ENCODE assay signal across 21 mouse cellular contexts in the genomic region with DNA sequence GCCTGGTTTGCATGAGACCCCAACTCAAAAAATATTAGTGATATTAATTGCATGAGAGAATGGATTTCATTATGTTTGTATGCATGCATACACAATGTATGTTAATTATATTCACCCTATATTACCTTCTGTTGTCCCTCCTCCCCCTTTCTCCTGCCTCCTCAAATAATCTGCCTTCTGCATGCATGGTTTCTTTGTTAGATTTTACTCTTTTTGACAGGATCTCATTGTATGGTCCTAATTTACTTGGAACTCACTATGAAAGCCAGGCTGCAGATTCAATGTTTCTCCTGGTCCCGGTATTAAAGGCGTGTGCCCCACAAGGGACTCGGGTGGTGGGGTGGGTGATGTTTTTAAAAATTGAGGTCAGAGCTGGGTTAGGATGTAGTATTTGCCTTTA. TPM values are rescaled to one million over a fixed set of nuclear protein-coding genes. Genes with fewer than 3 reads are reported as not detected.
DNase-seq lines count a peak whose midpoint lies in the region; ATAC-seq and TF ChIP-seq lines count a peak whose summit lies in the region.
"Had no signal": no experiment of that assay in that cellular context is flagged by ENCODE, and none has a peak within 500 bp of the region (broad histone marks: within the 10 kb centered on the region; RNA-seq: fewer than 3 reads in every experiment).

No protein-coding gene starts in this region.

- no peak for TF ChIP-seq EP300 in liver, postnatal 0 days (IDR thresholded peaks at IDR 0.05; ENCODE audit: low read depth)
- no peak for TF ChIP-seq EP300 in liver, embryonic 14.5 days (IDR thresholded peaks at IDR 0.05; ENCODE audit: low read depth)

- peak overlapping the region; percentile 74 for H3K27ac ChIP-seq in liver, embryonic 12.5 days
- H3K27ac ChIP-seq in liver, postnatal 0 days (ENCODE audit: low read depth), result no peak overlapping the region
- H3K27ac ChIP-seq in liver, embryonic 14.5 days, result no peak overlapping the region
- H3K27ac ChIP-seq in liver, embryonic 11.5 days (ENCODE audit: low read depth, low read length), result no peak overlapping the region
- H3K27ac ChIP-seq: embryonic facial prominence, embryonic 10.5 days; embryonic facial prominence, embryonic 12.5 days; forebrain, embryonic 13.5 days; forebrain, embryonic 15.5 days had no signal

- TF ChIP-seq CTCF in liver, postnatal 0 days (IDR thresholded peaks at IDR 0.05; ENCODE audit: low read depth), result no peak
- no peak for TF ChIP-seq CTCF in liver, embryonic 14.5 days (IDR thresholded peaks at IDR 0.05; ENCODE audit: low read depth)

- H3K9me3 ChIP-seq in liver, embryonic 12.5 days (replicated peaks), result no peaks in the 10 kb centered on the region
- no peaks in the 10 kb centered on the region for H3K9me3 ChIP-seq in liver, postnatal 0 days (ENCODE audit: low read length)
- H3K9me3 ChIP-seq in liver, embryonic 14.5 days (ENCODE audit: control insufficient read depth, low read length), result no peaks in the 10 kb centered on the region
- H3K9me3 ChIP-seq in liver, embryonic 11.5 days (ENCODE audit: control insufficient read depth, low read length), result no peaks in the 10 kb centered on the region
- H3K9me3 ChIP-seq: embryonic facial prominence, embryonic 10.5 days; embryonic facial prominence, embryonic 12.5 days; forebrain, embryonic 13.5 days; forebrain, embryonic 15.5 days had no signal

- ATAC-seq in liver, embryonic 12.5 days, result no peak
- ATAC-seq in liver, postnatal 0 days, result no peak
- ATAC-seq in liver, embryonic 14.5 days (ENCODE audit: insufficient read depth), result no peak
- no peak for ATAC-seq in liver, embryonic 11.5 days (replicated peaks; ENCODE audit: low FRiP score)
- ATAC-seq: activated CD4-positive, CD25-positive, alpha-beta regulatory T cell, adult 4 months; forebrain, embryonic 13.5 days; forebrain, embryonic 15.5 days; Patski had no signal

- peak overlapping the region; percentile 28; the same call in 1 of the 2 replicates for H3K4me2 ChIP-seq in liver, embryonic 12.5 days
- H3K4me2 ChIP-seq in liver, postnatal 0 days (ENCODE audit: low read depth, low read length), result no peak overlapping the region
- H3K4me2 ChIP-seq in liver, embryonic 14.5 days (ENCODE audit: low read depth), result peak overlapping the region; percentile 1; the same call in 1 of the 2 replicates
- no peak overlapping the region for H3K4me2 ChIP-seq in liver, embryonic 11.5 days
- H3K4me2 ChIP-seq: embryonic facial prominence, embryonic 12.5 days; forebrain, embryonic 13.5 days; forebrain, embryonic 15.5 days had no signal

- H3K36me3 ChIP-seq in liver, embryonic 12.5 days, result peaks cover 10% of the 10 kb centered on the region
- peaks cover 8% of the 10 kb centered on the region; the same call in 1 of the 2 replicates for H3K36me3 ChIP-seq in liver, postnatal 0 days (replicated peaks; ENCODE audit: insufficient read depth, low read length)
- no peaks in the 10 kb centered on the region; the same call in none of the 2 replicates for H3K36me3 ChIP-seq in liver, embryonic 14.5 days (replicated peaks; ENCODE audit: control insufficient read depth, insufficient read depth, low read depth)
- H3K36me3 ChIP-seq in liver, embryonic 11.5 days (ENCODE audit: control insufficient read depth, insufficient read depth, low read length), result no peaks in the 10 kb centered on the region
- H3K36me3 ChIP-seq: forebrain, embryonic 15.5 days had no signal

- DNase-seq in liver, postnatal 0 days, result no peak
- DNase-seq in liver, embryonic 14.5 days (ENCODE audit: low read depth in 3 of 3, low spot score in 3 of 3), result no peak
- no peak for DNase-seq in liver, embryonic 11.5 days (ENCODE audit: low spot score)
- DNase-seq in retina, embryonic 14.5 days (ENCODE audit: low spot score), result peak; percentile 63
- DNase-seq in layer of hippocampus, adult 9-10 months (ENCODE audit: low spot score), result no peak
- DNase-seq in spleen, postnatal 10 days (ENCODE audit: low spot score in 2 of 2), result no peak
- DNase-seq: adrenal gland, adult 8-10 months; adrenal gland, postnatal 14 days; adrenal gland, postnatal 36 days; cerebellum, adult 11-12 months; cerebellum, adult 2 months; cerebellum, adult 9-10 months; cerebellum, postnatal 10 days; cerebellum, postnatal 25 days had no signal

- 0 out of 2 replicates have a peak, but pooled peaks cover 8% of the 10 kb centered on the region for H3K27me3 ChIP-seq in liver, embryonic 12.5 days (replicated peaks)
- H3K27me3 ChIP-seq in liver, postnatal 0 days (ENCODE audit: insufficient read depth, low read length), result no peaks in the 10 kb centered on the region
- no peaks in the 10 kb centered on the region for H3K27me3 ChIP-seq in liver, embryonic 14.5 days (ENCODE audit: control insufficient read depth, insufficient read depth, low read length)
- no peaks in the 10 kb centered on the region for H3K27me3 ChIP-seq in liver, embryonic 11.5 days (replicated peaks; ENCODE audit: control insufficient read depth, insufficient read depth, low read length)
- H3K27me3 ChIP-seq: embryonic facial prominence, embryonic 12.5 days; forebrain, embryonic 13.5 days; forebrain, embryonic 15.5 days; Patski had no signal

- peaks cover 25% of the 10 kb centered on the region for H3K4me1 ChIP-seq in liver, embryonic 12.5 days
- H3K4me1 ChIP-seq in liver, postnatal 0 days (ENCODE audit: insufficient read depth), result no peaks in the 10 kb centered on the region
- H3K4me1 ChIP-seq in liver, embryonic 14.5 days (replicated peaks; ENCODE audit: control insufficient read depth in 2 of 2, insufficient read depth in 2 of 2, low read length in 1 of 2), result peaks cover 16 to 26% of the 10 kb centered on the region in 2 experiments
- no peaks in the 10 kb centered on the region for H3K4me1 ChIP-seq in liver, embryonic 11.5 days (replicated peaks; ENCODE audit: control insufficient read depth, insufficient read depth, low read length)
- H3K4me1 ChIP-seq: embryonic facial prominence, embryonic 12.5 days had no signal

- no peak overlapping the region for H3K9ac ChIP-seq in liver, embryonic 12.5 days
- no peak overlapping the region for H3K9ac ChIP-seq in liver, postnatal 0 days (replicated peaks)
- no peak overlapping the region for H3K9ac ChIP-seq in liver, embryonic 14.5 days (replicated peaks)
- H3K9ac ChIP-seq in liver, embryonic 11.5 days (ENCODE audit: low read depth, low read length), result no peak overlapping the region
- H3K9ac ChIP-seq: embryonic facial prominence, embryonic 12.5 days; forebrain, embryonic 13.5 days; forebrain, embryonic 15.5 days had no signal

- 84% methylated on average over 3 of the region's 3 CpGs for WGBS in liver, embryonic 12.5 days (ENCODE audit: insufficient replicate concordance)
- 91% methylated on average over 3 of the region's 3 CpGs for WGBS in liver, postnatal 0 days (ENCODE audit: insufficient replicate concordance)
- 80% methylated on average over 3 of the region's 3 CpGs for WGBS in liver, embryonic 14.5 days (ENCODE audit: insufficient replicate concordance)
- WGBS in liver, embryonic 11.5 days, result 81% methylated on average over 3 of the region's 3 CpGs

- H3K4me3 ChIP-seq in liver, embryonic 12.5 days, result no peak overlapping the region
- no peak overlapping the region for H3K4me3 ChIP-seq in liver, postnatal 0 days (ENCODE audit: low read depth, low read length)
- no peak overlapping the region for H3K4me3 ChIP-seq in liver, embryonic 14.5 days (ENCODE audit: insufficient read depth in 1 of 2, low read depth in 2 of 2, low read length in 2 of 2)
- no peak overlapping the region for H3K4me3 ChIP-seq in liver, embryonic 11.5 days (ENCODE audit: low read depth, low read length)
- H3K4me3 ChIP-seq: embryonic facial prominence, embryonic 10.5 days; embryonic facial prominence, embryonic 12.5 days; forebrain, embryonic 13.5 days; forebrain, embryonic 15.5 days had no signal

RNA-seq across cellular contexts. Expression of a gene that starts 8.1 kb away (rescaled TPM):
- polyA plus RNA-seq in liver, embryonic 12.5 days (2016; fragmentation: Nextera tagmentation; extraction: Ambion mirVana), result 0.44 and 0.66 TPM in 2 replicates
- 0.13 TPM in 1 of 2 replicates, not detected in the other for polyA plus RNA-seq in liver, postnatal 0 days (2015; fragmentation: Nextera tagmentation; extraction: Ambion mirVana)
- polyA plus RNA-seq in liver, embryonic 14.5 days (2012; rRNA removed), result 0.19 and 0.22 TPM in 2 replicates
- polyA plus RNA-seq in liver, embryonic 14.5 days (2014; fragmentation: Nextera tagmentation; extraction: Ambion mirVana), result 0.10 and 0.14 TPM in 2 replicates
- 0.70 and 1.1 TPM in 2 replicates for polyA plus RNA-seq in liver, embryonic 11.5 days (2014; fragmentation: Nextera tagmentation; extraction: Ambion mirVana)
- polyA plus RNA-seq: Patski had no signal

RNA-seq across cellular contexts. Expression of a gene that starts 40.2 kb away (rescaled TPM):
- polyA plus RNA-seq in liver, embryonic 12.5 days (2016; fragmentation: Nextera tagmentation; extraction: Ambion mirVana), result 188 and 195 TPM in 2 replicates
- polyA plus RNA-seq in liver, postnatal 0 days (2015; fragmentation: Nextera tagmentation; extraction: Ambion mirVana), result 81.6 and 92.2 TPM in 2 replicates
- 88.4 and 144 TPM in 2 replicates for polyA plus RNA-seq in liver, embryonic 14.5 days (2012; rRNA removed)
- 123 and 140 TPM in 2 replicates for polyA plus RNA-seq in liver, embryonic 14.5 days (2014; fragmentation: Nextera tagmentation; extraction: Ambion mirVana)
- 304 and 308 TPM in 2 replicates for polyA plus RNA-seq in liver, embryonic 11.5 days (2014; fragmentation: Nextera tagmentation; extraction: Ambion mirVana)

RNA-seq across cellular contexts. Expression of a gene that starts 40.6 kb away (rescaled TPM):
- 15.3 and 15.7 TPM in 2 replicates for polyA plus RNA-seq in liver, embryonic 12.5 days (2016; fragmentation: Nextera tagmentation; extraction: Ambion mirVana)
- polyA plus RNA-seq in liver, postnatal 0 days (2015; fragmentation: Nextera tagmentation; extraction: Ambion mirVana), result 8.0 and 10.7 TPM in 2 replicates
- polyA plus RNA-seq in liver, embryonic 14.5 days (2012; rRNA removed), result 8.5 and 9.6 TPM in 2 replicates
- polyA plus RNA-seq in liver, embryonic 14.5 days (2014; fragmentation: Nextera tagmentation; extraction: Ambion mirVana), result 10.1 and 11.1 TPM in 2 replicates
- 21.4 and 25.1 TPM in 2 replicates for polyA plus RNA-seq in liver, embryonic 11.5 days (2014; fragmentation: Nextera tagmentation; extraction: Ambion mirVana)

Comparison
In these comparisons a context has a peak if more than half of its experiments do, and no peak if none do; other contexts are left out.
1. H3K4me2 ChIP-seq: peak in liver, embryonic 12.5 days (single experiment) and liver, embryonic 14.5 days (single experiment); none in liver, postnatal 0 days (single experiment) and liver, embryonic 11.5 days (single experiment).